Mouse (Mus musculus) midbrain, embryonic 11.5 days (tissue): Measurements from ENCODE around the gene Iqcf5. TPM values are rescaled to one million over a fixed set of nuclear protein-coding genes. Genes with fewer than 3 reads are reported as not detected.

Source experiments
- ATAC-seq: fragments of 200-750 bp; cut with Nextera tagmentation; 2 replicates; pipeline ENCODE4 v1.8.0; 2017; ENCODE audit warnings: moderate TSS enrichment, moderate library complexity; ENCODE audit not compliant: low FRiP score
- DNase-seq: peaks from one replicate; pipeline ENCODE4 v3.0.0; 2015; ENCODE audit warnings: low spot score; ENCODE audit errors: missing footprints
- H3K27ac ChIP-seq: fragments of 300-500 bp; sonication (generic); 2 replicates; pipeline ENCODE4 v1.5.1; 2014; ENCODE audit warnings: low read depth, low read length
- H3K27me3 ChIP-seq: fragments of 300-500 bp; sonication (generic); 2 replicates; pipeline ENCODE4 v1.6.1; 2014; ENCODE audit warnings: mild to moderate bottlenecking, low read length, moderate library complexity, mixed read lengths; ENCODE audit not compliant: control insufficient read depth, insufficient read depth
- H3K36me3 ChIP-seq: fragments of 300-500 bp; sonication (generic); 2 replicates; pipeline ENCODE4 v1.6.1; 2014; ENCODE audit warnings: mild to moderate bottlenecking, low read length, moderate library complexity, mixed read lengths; ENCODE audit not compliant: control insufficient read depth, insufficient read depth
- H3K4me1 ChIP-seq: fragments of 300-500 bp; sonication (generic); 2 replicates; pipeline ENCODE4 v1.6.1; 2014; ENCODE audit warnings: low read length; ENCODE audit not compliant: control insufficient read depth, insufficient read depth
- H3K4me2 ChIP-seq: fragments of 300-500 bp; sonication (generic); 2 replicates; pipeline ENCODE4 v1.6.1; 2014; ENCODE audit warnings: mild to moderate bottlenecking, moderate library complexity
- H3K4me3 ChIP-seq: fragments of 300-500 bp; sonication (generic); 2 replicates; pipeline ENCODE4 v1.5.1; 2014; ENCODE audit warnings: low read depth, low read length
- H3K9ac ChIP-seq: fragments of 300-500 bp; sonication (generic); 2 replicates; pipeline ENCODE4 v1.6.1; 2014; ENCODE audit warnings: low read length
- H3K9me3 ChIP-seq: fragments of 300-500 bp; sonication (generic); 2 replicates; pipeline ENCODE4 v1.6.1; 2016; ENCODE audit warnings: low read length; ENCODE audit not compliant: control insufficient read depth
- WGBS: fragments of 180-500 bp; shearing (Covaris S2); extraction: QIAGEN DNeasy Blood & Tissue Kit; methylation state at CpG from one replicate; pipeline ENCODE4 v1.1.7; 2014; 5-methylcytosine and 5-hydroxymethylcytosine counted together
- polyA plus RNA-seq: library from polyadenylated mRNA; unstranded; fragments of >200 nt; fragmentation: Nextera tagmentation; extraction: Ambion mirVana; gene quantifications from 2 replicates; pipeline ENCODE4 v1.2.1, GENCODE M21; 2014

Iqcf5 gene
- polyA plus RNA-seq: not detected in 2 replicates

GRCm38 (mm10) chr9:106514273-106514672, at the start of gene Iqcf5:
Gene Iqcf5 (plus strand): TSS chr9:106514573.
- Histone ChIP-seq H3K4me3 (no peak within 1 kb of the TSS), H3K27me3 (no peaks in the 10 kb centered on the region), H3K36me3 (no peaks in the 10 kb centered on the region), H3K4me1 (no peaks in the 10 kb centered on the region), H3K27ac (no peak within 1 kb of the TSS), H3K9me3 (no peaks in the 10 kb centered on the region), H3K9ac (no peak within 1 kb of the TSS), H3K4me2 (no peak within 1 kb of the TSS)
- 91% methylated on average over 4 of the region's 4 CpGs for WGBS
- ATAC-seq (no peak), DNase-seq (no peak)

GRCm38 (mm10) chr9:106464751-106465541, 49.4 kb upstream of the Iqcf5 start:
- Histone ChIP-seq H3K36me3 (peaks cover 21% of the 10 kb centered on the region), H3K27ac (peak overlapping the region; percentile 59), H3K4me1 (peaks cover 13% of the 10 kb centered on the region), H3K27me3 (peaks cover 7% of the 10 kb centered on the region), H3K9me3 (no peaks in the 10 kb centered on the region), H3K4me2 (peak overlapping the region; percentile 79), H3K4me3 (peak overlapping the region; percentile 38), H3K9ac (peak overlapping the region; percentile 70)
- DNase-seq (peak; percentile 96), ATAC-seq (peak; percentile 86)
- 1% methylated on average over 98 of the region's 99 CpGs for WGBS

- Histone ChIP-seq H3K27me3 (peaks cover 7% of the 10 kb centered on the region), H3K4me3 (peak within 1 kb of the TSS; percentile 38), H3K4me2 (peak within 1 kb of the TSS; percentile 79), H3K9ac (peak within 1 kb of the TSS; percentile 70), H3K4me1 (peaks cover 11% of the 10 kb centered on the region), H3K9me3 (no peaks in the 10 kb centered on the region), H3K36me3 (peaks cover 21% of the 10 kb centered on the region), H3K27ac (peak within 1 kb of the TSS; percentile 59)
- WGBS: 36% methylated on average over 26 of the region's 26 CpGs
- no peak for DNase-seq
- 0 out of 2 replicates have a peak, but pooled peaks have one; percentile 1 for ATAC-seq
Measured at GRCm38 (mm10) chr9:106465571-106466200, 48.7 kb upstream of the Iqcf5 start, which contains the start of gene Gpr62. Gene Gpr62 (minus strand): TSS chr9:106465938.

- Histone ChIP-seq H3K27me3 (peaks cover 7% of the 10 kb centered on the region), H3K9ac (no peak overlapping the region), H3K4me3 (no peak overlapping the region), H3K9me3 (no peaks in the 10 kb centered on the region), H3K27ac (no peak overlapping the region), H3K36me3 (peaks cover 15% of the 10 kb centered on the region), H3K4me1 (peaks cover 13% of the 10 kb centered on the region), H3K4me2 (no peak overlapping the region)
- 87% methylated on average over 6 of the region's 6 CpGs for WGBS
- DNase-seq (no peak), ATAC-seq (no peak)
Measured at GRCm38 (mm10) chr9:106466721-106467120, 47.7 kb upstream of the Iqcf5 start.

- H3K4me1 ChIP-seq: peaks cover 16% of the 10 kb centered on the region
Measured at GRCm38 (mm10) chr9:106467746-106468145, 46.6 kb upstream of the Iqcf5 start.

GRCm38 (mm10) chr9:106469317-106469716, 45.1 kb upstream of the Iqcf5 start:
- H3K4me3 ChIP-seq: no peak overlapping the region
- no peak overlapping the region for H3K27ac ChIP-seq
- ATAC-seq (no peak), DNase-seq (no peak)
- H3K27me3 ChIP-seq: peaks cover 3% of the 10 kb centered on the region
- no peaks in the 10 kb centered on the region; the same call in 1 of the 2 replicates for H3K36me3 ChIP-seq
- H3K9ac ChIP-seq: no peak overlapping the region
- WGBS: 78% methylated on average over 6 of the region's 6 CpGs
- H3K4me2 ChIP-seq: no peak overlapping the region
- H3K9me3 ChIP-seq: no peaks in the 10 kb centered on the region
- H3K4me1 ChIP-seq: peaks cover 18% of the 10 kb centered on the region

More at GRCm38 (mm10) chr9:106467746-106468145, 46.6 kb upstream of the Iqcf5 start:
- no peaks in the 10 kb centered on the region for H3K9me3 ChIP-seq
- no peak overlapping the region for H3K9ac ChIP-seq
- ATAC-seq (no peak), DNase-seq (peak; percentile 53)
- peaks cover 7% of the 10 kb centered on the region for H3K36me3 ChIP-seq
- peaks cover 7% of the 10 kb centered on the region for H3K27me3 ChIP-seq
- WGBS: 87% methylated on average over 7 of the region's 7 CpGs
- H3K4me2 ChIP-seq: no peak overlapping the region
- H3K4me3 ChIP-seq: no peak overlapping the region
- no peak overlapping the region for H3K27ac ChIP-seq

DNA sequence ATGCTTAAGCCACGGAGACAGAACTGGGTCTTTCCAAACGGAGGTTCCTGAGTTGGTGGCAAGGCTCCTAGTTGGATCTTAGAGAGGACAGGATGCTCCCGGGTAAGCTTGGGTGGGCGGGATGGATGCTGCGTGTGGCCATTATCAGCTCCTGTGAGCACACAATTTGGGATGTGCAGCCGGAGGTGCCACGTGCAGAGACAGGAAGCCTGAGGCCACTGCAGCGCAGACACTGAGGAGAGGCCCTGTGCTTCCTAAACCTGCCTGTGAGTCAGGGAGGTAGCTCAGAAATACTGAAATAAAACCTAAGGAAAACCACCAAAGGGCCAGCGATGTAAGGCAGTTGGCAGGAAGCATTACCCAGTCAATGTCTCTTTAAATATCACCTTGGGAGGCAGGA, 44.6 kb upstream of the Iqcf5 start:
- H3K36me3 ChIP-seq: no peaks in the 10 kb centered on the region
- DNase-seq: no peak
- 80% methylated on average over 9 of the region's 9 CpGs for WGBS
- H3K4me3 ChIP-seq: no peak overlapping the region
- ATAC-seq: no peak
- no peak overlapping the region for H3K9ac ChIP-seq
- peaks cover 18% of the 10 kb centered on the region for H3K4me1 ChIP-seq
- no peak overlapping the region for H3K4me2 ChIP-seq
- no peak overlapping the region for H3K27ac ChIP-seq
- peaks cover 3% of the 10 kb centered on the region for H3K27me3 ChIP-seq
- no peaks in the 10 kb centered on the region for H3K9me3 ChIP-seq

GRCm38 (mm10) chr9:106470991-106471750, 43.2 kb upstream of the Iqcf5 start:
- Histone ChIP-seq H3K4me2 (no peak overlapping the region), H3K4me1 (peaks cover 17% of the 10 kb centered on the region), H3K9me3 (no peaks in the 10 kb centered on the region), H3K9ac (no peak overlapping the region; the same call in 1 of the 2 replicates), H3K27me3 (no peaks in the 10 kb centered on the region; the same call in 1 of the 2 replicates), H3K4me3 (no peak overlapping the region), H3K27ac (no peak overlapping the region), H3K36me3 (no peaks in the 10 kb centered on the region)
- ATAC-seq: no peak
- no peak for DNase-seq
- 67% methylated on average over 14 of the region's 14 CpGs for WGBS
